Mouse (Mus musculus) activated CD4-positive, CD25-positive, alpha-beta regulatory T cell (primary cell): Measurements from ENCODE around the gene Taok2. TPM values are rescaled to one million over a fixed set of nuclear protein-coding genes. Genes with fewer than 3 reads are reported as not detected.

ENCODE experiments used
- polyA plus RNA-seq, 2 experiments: library from polyadenylated mRNA; unstranded; fragments of 100-300 nt; shearing (Covaris generic); gene quantifications; one replicate each; pipeline ENCODE4 v1.2.1; 2017

Taok2 gene
- 10 to 100 TPM; 37.1 to 39.0 TPM for polyA plus RNA-seq

DNA sequence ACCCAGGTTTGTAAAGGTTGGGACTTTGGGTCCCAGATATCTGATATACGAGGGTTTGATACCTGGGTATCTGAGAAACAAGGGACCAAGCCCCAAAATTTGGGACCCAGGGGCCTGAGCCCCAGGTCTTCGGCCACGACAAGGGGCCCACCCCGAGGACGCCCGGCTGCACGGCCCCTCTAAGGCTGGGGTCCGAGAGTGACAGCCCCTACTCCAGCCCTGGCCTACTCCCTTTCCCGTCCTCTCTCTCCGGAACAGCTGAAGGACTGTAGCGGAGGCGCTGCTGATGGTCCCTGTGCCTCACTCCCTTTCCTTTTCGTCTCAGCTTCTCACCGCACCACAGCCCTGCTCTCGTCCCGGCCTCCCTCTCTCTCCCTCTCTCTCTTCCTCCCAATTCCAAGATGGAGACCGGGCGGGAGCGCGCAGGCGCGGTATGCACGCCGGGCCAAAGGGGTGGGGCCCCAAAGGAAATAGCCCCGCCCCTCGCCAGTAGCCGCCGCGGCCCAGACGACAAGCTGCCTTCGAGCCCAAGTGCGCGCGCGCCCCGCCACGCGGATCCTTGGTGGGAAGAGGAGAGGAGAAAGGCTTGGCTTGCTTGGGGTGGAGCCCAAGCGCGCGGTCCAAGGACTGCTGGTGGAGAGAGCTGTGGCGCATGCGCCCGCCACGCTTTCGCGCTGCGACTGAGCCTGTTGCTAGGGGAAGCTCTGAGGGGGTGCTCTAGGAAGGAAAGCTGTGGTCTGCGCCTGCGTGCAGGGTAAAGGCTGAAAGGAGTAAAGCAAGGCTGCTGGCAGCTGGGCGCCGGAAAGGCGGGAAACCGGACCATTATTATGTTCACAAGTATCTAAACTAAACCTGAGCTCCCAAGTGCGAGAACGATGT lies at the start of gene Taok2:
TSS of gene Taok2 (minus strand) at position 418 of the 879 bp plus-strand sequence.

GRCm38 (mm10) chr7:126928384-126929037 lies 44.0 kb upstream of the Taok2 start, which contains the start of gene Kctd13:
Gene Kctd13 (plus strand): TSS chr7:126928879.

GRCm38 (mm10) chr7:126922624-126923060 lies 38.1 kb upstream of the Taok2 start, which contains the start of gene Tmem219:
Gene Tmem219 (minus strand): TSS chr7:126922917.

GRCm38 (mm10) chr7:126862147-126862784 lies 22.2 kb downstream of the Taok2 start, which contains the start of gene Ino80e:
Gene Ino80e (minus strand): TSS chr7:126862377.

DNA sequence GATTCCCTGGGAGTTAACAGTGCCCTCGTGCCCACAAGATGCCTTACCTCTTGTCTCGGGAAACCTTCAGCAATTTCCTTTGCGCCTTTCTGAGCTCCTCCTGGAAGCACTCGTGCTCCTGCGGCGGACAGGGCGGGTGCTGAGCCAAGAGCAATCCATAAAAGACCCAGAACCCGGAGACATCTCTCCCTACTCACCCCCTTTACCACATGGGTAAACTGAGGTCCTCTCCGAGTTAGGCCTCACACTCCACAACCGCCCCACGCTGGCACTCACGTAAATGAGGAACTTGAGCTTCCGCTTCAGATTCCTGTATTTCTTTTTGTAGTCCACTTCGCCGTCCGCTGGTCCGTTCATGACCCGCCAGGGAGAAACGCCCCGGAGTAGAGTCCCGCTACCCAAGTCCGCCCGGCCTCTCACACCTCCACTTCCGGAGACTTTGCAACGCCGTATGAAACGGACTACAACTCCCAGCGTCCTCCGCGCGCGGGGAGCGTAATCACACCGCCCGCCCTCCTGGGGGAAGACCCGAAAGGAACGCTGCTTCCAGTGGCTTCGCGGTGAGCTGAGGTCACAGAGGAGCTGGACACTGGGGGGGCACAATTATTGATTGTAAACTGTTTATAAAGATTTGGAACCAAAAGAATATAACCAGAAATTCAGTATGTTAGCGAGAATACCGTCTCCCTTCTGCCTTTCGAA lies 22.9 kb downstream of the Taok2 start, which contains the start of gene Hirip3:
TSS of gene Hirip3 (plus strand) at position 544 of the 702 bp plus-strand sequence.

DNA sequence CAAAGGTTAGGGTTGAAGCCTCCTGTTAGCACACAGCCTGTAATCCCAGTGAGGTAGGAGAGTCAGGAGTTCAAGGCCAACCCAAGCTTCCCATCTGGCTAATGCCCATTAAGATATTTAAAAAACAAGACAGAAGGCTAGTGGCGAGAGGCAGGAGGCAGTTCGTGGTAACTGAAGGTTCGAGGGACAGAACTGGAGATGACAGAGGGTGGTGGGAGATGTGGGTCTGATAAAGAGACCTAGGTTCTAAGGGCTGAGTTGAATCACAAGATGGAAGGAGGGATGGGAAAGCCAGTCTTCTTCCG lies 37.4 kb downstream of the Taok2 start, which contains the start of gene Doc2a:
TSS of gene Doc2a (plus strand) at position 301 of the 305 bp plus-strand sequence.

DNA sequence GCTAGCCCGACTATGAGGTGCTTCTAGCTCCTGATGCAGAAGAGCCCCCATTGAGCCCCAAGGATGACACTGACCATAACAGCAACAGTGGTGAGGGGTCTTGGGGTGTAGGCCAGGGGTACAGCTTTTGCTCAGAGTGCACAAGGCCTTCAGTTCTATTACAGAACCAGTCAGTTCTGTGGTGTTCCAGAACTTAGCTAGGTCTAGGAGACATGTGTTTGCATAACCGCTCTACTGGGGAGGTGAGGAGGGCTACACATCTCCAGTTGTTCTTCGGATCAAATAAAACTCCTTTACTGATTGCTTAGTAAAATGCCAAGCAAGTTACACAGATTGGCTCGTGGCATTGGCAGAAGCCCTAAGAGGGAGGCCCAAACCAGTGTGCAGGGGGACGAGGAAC lies 53.0 kb downstream of the Taok2 start, which contains the start of gene 4930451I11Rik:
TSS of gene 4930451I11Rik (minus strand) at position 101 of the 400 bp plus-strand sequence.

Other genes with a start within 250 kb of the Taok2 start
- gene Sgf29, start 235.4 kb downstream of the Taok2 start, polyA plus RNA-seq, result 10 to 100 TPM; 83.9 to 89.3 TPM
- 1 to 10 TPM in 1 of 2 experiments, under 1 TPM in 1; 0.76 to 1.8 TPM for gene Sult1a1, start 208.3 kb downstream of the Taok2 start, polyA plus RNA-seq
- 100 to 1,000 TPM; 111 to 133 TPM for gene Bola2, start 189.3 kb downstream of the Taok2 start, polyA plus RNA-seq
- 10 to 100 TPM in 1 of 2 experiments, 1 to 10 TPM in 1; 7.1 to 13.5 TPM for gene Slx1b, start 188.9 kb downstream of the Taok2 start, polyA plus RNA-seq
- 1,000 to 10,000 TPM; 3,096 to 3,488 TPM for gene Coro1a, start 176.9 kb downstream of the Taok2 start, polyA plus RNA-seq
- 10 to 100 TPM; 30.7 to 33.6 TPM for gene Mapk3, start 125.1 kb downstream of the Taok2 start, polyA plus RNA-seq
- 1 to 10 TPM in 1 of 2 experiments, under 1 TPM in 1; 0.94 to 3.4 TPM for gene Gdpd3, start 118.4 kb downstream of the Taok2 start, polyA plus RNA-seq
- 100 to 1,000 TPM; 529 to 591 TPM for gene Ypel3, start 107.7 kb downstream of the Taok2 start, polyA plus RNA-seq
- 1 to 10 TPM; 1.9 to 4.1 TPM for gene Tbx6, start 103.2 kb downstream of the Taok2 start, polyA plus RNA-seq
- gene Ppp4c, start 92.2 kb downstream of the Taok2 start, polyA plus RNA-seq, result 100 to 1,000 TPM; 387 to 443 TPM
- not detected for gene Fam57b, start 87.0 kb downstream of the Taok2 start, polyA plus RNA-seq
- not detected for gene 4930451I11Rik, start 53.1 kb downstream of the Taok2 start, polyA plus RNA-seq
- gene Doc2a, start 37.3 kb downstream of the Taok2 start, polyA plus RNA-seq, result not detected
- gene Hirip3, start 22.7 kb downstream of the Taok2 start, polyA plus RNA-seq, result 10 to 100 TPM; 10.5 to 16.6 TPM
- 10 to 100 TPM; 83.5 to 86.5 TPM for gene Ino80e, start 22.3 kb downstream of the Taok2 start, polyA plus RNA-seq
- 10 to 100 TPM; 42.2 to 49.8 TPM for gene Tmem219, start 38.2 kb upstream of the Taok2 start, polyA plus RNA-seq
- 10 to 100 TPM; 32.0 to 38.0 TPM for gene Kctd13, start 44.2 kb upstream of the Taok2 start, polyA plus RNA-seq
- under 1 TPM in 1 of 2 experiments, not detected in 1; 0.21 TPM for gene Asphd1, start 64.9 kb upstream of the Taok2 start, polyA plus RNA-seq
- under 1 TPM; 0.34 to 0.62 TPM for gene Sez6l2, start 65.9 kb upstream of the Taok2 start, polyA plus RNA-seq
- gene Cdipt, start 91.2 kb upstream of the Taok2 start, polyA plus RNA-seq, result 100 to 1,000 TPM; 176 to 321 TPM
- gene Cdiptos, start 91.4 kb upstream of the Taok2 start, polyA plus RNA-seq, result 1 to 10 TPM in 1 of 2 experiments, under 1 TPM in 1; 0.64 to 2.0 TPM
- 10 to 100 TPM; 19.5 to 57.5 TPM for gene Mvp, start 129.9 kb upstream of the Taok2 start, polyA plus RNA-seq
- 1 to 10 TPM in 1 of 2 experiments, under 1 TPM in 1; 0.54 to 1.7 TPM for gene Pagr1b, start 131.8 kb upstream of the Taok2 start, polyA plus RNA-seq
- 100 to 1,000 TPM in 1 of 2 experiments, 10 to 100 TPM in 1; 99.8 to 119 TPM for gene Pagr1a, start 132.6 kb upstream of the Taok2 start, polyA plus RNA-seq
- gene Gm42742, start 136.4 kb upstream of the Taok2 start, polyA plus RNA-seq, result 10 to 100 TPM; 31.2 to 33.4 TPM
- 1 to 10 TPM; 6.4 to 8.6 TPM for gene Prrt2, start 136.5 kb upstream of the Taok2 start, polyA plus RNA-seq
- 100 to 1,000 TPM; 117 to 145 TPM for gene Maz, start 142.3 kb upstream of the Taok2 start, polyA plus RNA-seq
- gene Kif22, start 157.8 kb upstream of the Taok2 start, polyA plus RNA-seq, result 10 to 100 TPM; 20.0 to 37.5 TPM
- not detected for gene Zg16, start 202.6 kb upstream of the Taok2 start, polyA plus RNA-seq
- gene AI467606, start 206.7 kb upstream of the Taok2 start, polyA plus RNA-seq, result 100 to 1,000 TPM; 267 to 384 TPM
- gene Qprt, start 237.5 kb upstream of the Taok2 start, polyA plus RNA-seq, result 10 to 100 TPM; 18.6 to 21.0 TPM